Mouse (Mus musculus): ENCODE results near the gene Fam160b1. TPM values are rescaled to one million over a fixed set of nuclear protein-coding genes. Genes with fewer than 3 reads are reported as not detected.

The Fam160b1 gene
- total RNA-seq, 1 experiment: 8.5 TPM

GRCm38 (mm10) chr19:57413170-57413569, 52.7 kb downstream of the Fam160b1 start:
- TF ChIP-seq ZNF384 (IDR thresholded peaks at IDR 0.05; ENCODE audit: low read depth, low read length) (no peak), CHD2 (IDR thresholded peaks at IDR 0.05; ENCODE audit: low read depth, low read length) (no peak), HCFC1 (IDR thresholded peaks at IDR 0.05; ENCODE audit: borderline replicate concordance, insufficient read depth, low read length) (no peak), MAFK (IDR thresholded peaks at IDR 0.05; ENCODE audit: insufficient read depth, low read depth, low read length) (no peak), ZC3H11A (IDR thresholded peaks at IDR 0.05; ENCODE audit: borderline replicate concordance, low read depth, low read length) (no peak)
- in situ Hi-C loops (cut with MboI; ENCODE audit: low sequenced_read_pairs in 2 of 2, unreplicated experiment in 2 of 2): no loop called here
- Histone ChIP-seq H3K9me3 (ENCODE audit: control insufficient read depth, insufficient read depth, low read depth, low read length) (no peaks in the 10 kb centered on the region), H3K4me3 (ENCODE audit: insufficient read depth in 1 of 2, low read depth in 1 of 2, low read length in 2 of 2, poor library complexity in 1 of 2, severe bottlenecking in 1 of 2) (no peak overlapping the region), H3K9ac (ENCODE audit: insufficient read depth, low read depth, low read length, poor library complexity, severe bottlenecking) (no peak overlapping the region), H3K27ac (ENCODE audit: insufficient read depth, low read depth, low read length, poor library complexity, severe bottlenecking) (no peak overlapping the region), H3K4me1 (ENCODE audit: control insufficient read depth in 2 of 2, insufficient read depth in 2 of 2, low read length in 2 of 2, poor library complexity in 1 of 2) (peaks cover 0 to 7% of the 10 kb centered on the region in 2 experiments; a peak in 1 of 4 replicates), H3K36me3 (ENCODE audit: control insufficient read depth, insufficient read depth, low read length, poor library complexity, severe bottlenecking) (no peaks in the 10 kb centered on the region)
- DNase-seq (ENCODE audit: low read depth, low spot score): no peak

- no peak for DNase-seq (ENCODE audit: low read depth, low spot score)
- H3K27ac ChIP-seq (ENCODE audit: insufficient read depth, low read depth, low read length, poor library complexity, severe bottlenecking): no peak overlapping the region
- TF ChIP-seq HCFC1 (IDR thresholded peaks at IDR 0.05; ENCODE audit: borderline replicate concordance, insufficient read depth, low read length) (no peak), ZNF384 (IDR thresholded peaks at IDR 0.05; ENCODE audit: low read depth, low read length) (no peak), MAFK (IDR thresholded peaks at IDR 0.05; ENCODE audit: insufficient read depth, low read depth, low read length) (no peak), CHD2 (IDR thresholded peaks at IDR 0.05; ENCODE audit: low read depth, low read length) (no peak), ZC3H11A (IDR thresholded peaks at IDR 0.05; ENCODE audit: borderline replicate concordance, low read depth, low read length) (no peak)
- no peaks in the 10 kb centered on the region for H3K36me3 ChIP-seq (ENCODE audit: control insufficient read depth, insufficient read depth, low read length, poor library complexity, severe bottlenecking)
- H3K4me1 ChIP-seq (ENCODE audit: control insufficient read depth in 2 of 2, insufficient read depth in 2 of 2, low read length in 2 of 2, poor library complexity in 1 of 2): peaks cover 0 to 7% of the 10 kb centered on the region in 2 experiments; a peak in 2 of 4 replicates
- no peak overlapping the region for H3K4me3 ChIP-seq (ENCODE audit: insufficient read depth in 1 of 2, low read depth in 1 of 2, low read length in 2 of 2, poor library complexity in 1 of 2, severe bottlenecking in 1 of 2)
- in situ Hi-C loops (cut with MboI; ENCODE audit: low sequenced_read_pairs in 2 of 2, unreplicated experiment in 2 of 2): no loop called here
- no peak overlapping the region for H3K9ac ChIP-seq (ENCODE audit: insufficient read depth, low read depth, low read length, poor library complexity, severe bottlenecking)
- H3K9me3 ChIP-seq (ENCODE audit: control insufficient read depth, insufficient read depth, low read depth, low read length): no peaks in the 10 kb centered on the region
Measured at GRCm38 (mm10) chr19:57413918-57414317, 53.4 kb downstream of the Fam160b1 start.

GRCm38 (mm10) chr19:57415031-57415807, 54.7 kb downstream of the Fam160b1 start:
- no peak overlapping the region for H3K27ac ChIP-seq (ENCODE audit: insufficient read depth, low read depth, low read length, poor library complexity, severe bottlenecking)
- no peak for DNase-seq (ENCODE audit: low read depth, low spot score)
- no peak overlapping the region for H3K4me3 ChIP-seq (ENCODE audit: insufficient read depth in 1 of 2, low read depth in 1 of 2, low read length in 2 of 2, poor library complexity in 1 of 2, severe bottlenecking in 1 of 2)
- no peaks in the 10 kb centered on the region for H3K9me3 ChIP-seq (ENCODE audit: control insufficient read depth, insufficient read depth, low read depth, low read length)
- in situ Hi-C loops (cut with MboI; ENCODE audit: low sequenced_read_pairs in 2 of 2, unreplicated experiment in 2 of 2): no loop called here
- H3K36me3 ChIP-seq (ENCODE audit: control insufficient read depth, insufficient read depth, low read length, poor library complexity, severe bottlenecking): no peaks in the 10 kb centered on the region
- TF ChIP-seq HCFC1 (IDR thresholded peaks at IDR 0.05; ENCODE audit: borderline replicate concordance, insufficient read depth, low read length): no peak
- TF ChIP-seq CHD2 (IDR thresholded peaks at IDR 0.05; ENCODE audit: low read depth, low read length): peak; percentile 76
- TF ChIP-seq ZNF384 (IDR thresholded peaks at IDR 0.05; ENCODE audit: low read depth, low read length): no peak
- no peak for TF ChIP-seq ZC3H11A (IDR thresholded peaks at IDR 0.05; ENCODE audit: borderline replicate concordance, low read depth, low read length)
- H3K9ac ChIP-seq (ENCODE audit: insufficient read depth, low read depth, low read length, poor library complexity, severe bottlenecking): no peak overlapping the region
- peaks cover 1 to 7% of the 10 kb centered on the region in 2 experiments; a peak in 2 of 4 replicates for H3K4me1 ChIP-seq (ENCODE audit: control insufficient read depth in 2 of 2, insufficient read depth in 2 of 2, low read length in 2 of 2, poor library complexity in 1 of 2)

- Histone ChIP-seq H3K27ac (ENCODE audit: insufficient read depth, low read depth, low read length, poor library complexity, severe bottlenecking) (no peak overlapping the region), H3K9me3 (ENCODE audit: control insufficient read depth, insufficient read depth, low read depth, low read length) (no peaks in the 10 kb centered on the region), H3K9ac (ENCODE audit: insufficient read depth, low read depth, low read length, poor library complexity, severe bottlenecking) (no peak overlapping the region), H3K36me3 (ENCODE audit: control insufficient read depth, insufficient read depth, low read length, poor library complexity, severe bottlenecking) (no peaks in the 10 kb centered on the region), H3K4me3 (ENCODE audit: insufficient read depth in 1 of 2, low read depth in 1 of 2, low read length in 2 of 2, poor library complexity in 1 of 2, severe bottlenecking in 1 of 2) (peak overlapping the region in 1 of 2 experiments; percentile 57; a peak in 2 of 4 replicates), H3K4me1 (ENCODE audit: control insufficient read depth in 2 of 2, insufficient read depth in 2 of 2, low read length in 2 of 2, poor library complexity in 1 of 2) (peaks cover 1 to 3% of the 10 kb centered on the region in 2 experiments; a peak in 1 of 4 replicates)
- no peak for TF ChIP-seq ZC3H11A (IDR thresholded peaks at IDR 0.05; ENCODE audit: borderline replicate concordance, low read depth, low read length)
- TF ChIP-seq MAFK (IDR thresholded peaks at IDR 0.05; ENCODE audit: insufficient read depth, low read depth, low read length): no peak
- peak; percentile 57 for DNase-seq (ENCODE audit: low read depth, low spot score)
- in situ Hi-C loops (cut with MboI; ENCODE audit: low sequenced_read_pairs in 2 of 2, unreplicated experiment in 2 of 2): no loop called here
Measured at GRCm38 (mm10) chr19:57417800-57418580, 57.5 kb downstream of the Fam160b1 start.

All from ES-E14 (cell line).